In the genomic region with DNA sequence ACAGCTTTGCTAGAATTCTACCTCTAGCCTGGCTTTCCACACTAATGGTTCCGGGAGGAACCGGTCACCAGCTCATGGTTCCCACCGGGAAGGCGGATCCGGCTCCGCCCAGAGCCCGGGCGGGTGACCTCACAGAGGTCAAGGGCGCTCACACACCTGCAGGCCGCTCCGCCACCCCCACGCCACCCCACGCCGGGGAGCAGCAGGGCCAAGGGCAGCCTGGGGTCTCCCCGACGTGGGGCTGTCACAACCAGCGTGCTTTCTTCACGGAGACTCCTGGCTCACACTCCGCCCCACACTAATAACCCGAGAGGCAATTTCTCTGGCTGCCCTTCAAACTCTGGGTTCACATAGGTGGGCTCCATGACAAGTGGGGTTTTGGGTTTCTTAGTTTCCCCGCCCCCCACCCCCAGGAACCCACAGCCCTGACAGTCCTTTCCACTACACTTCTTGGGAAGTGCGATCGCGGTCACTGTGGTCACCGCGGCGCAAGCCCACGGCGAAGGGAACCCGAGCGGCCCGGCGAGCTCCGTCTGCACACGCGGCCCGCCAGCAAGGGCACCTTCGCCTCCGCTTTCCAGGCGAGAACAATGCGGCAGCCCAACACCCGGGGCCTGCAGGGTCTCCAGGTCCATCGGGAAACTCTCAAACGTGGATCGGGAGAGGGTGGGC, we compare ENCODE assay signal across 8 mouse cellular contexts. TPM values are rescaled to one million over a fixed set of nuclear protein-coding genes. Genes with fewer than 3 reads are reported as not detected.
A peak's percentile ranks its signal among the peaks of the same experiment; 100 is the strongest.
DNase-seq lines count a peak whose midpoint lies in the region; ATAC-seq and TF ChIP-seq lines count a peak whose summit lies in the region.

No protein-coding gene starts in this region.

- under 1% methylated on average over 45 of the region's 45 CpGs for WGBS in forebrain, embryonic 14.5 days
- WGBS in heart, postnatal 0 days = under 1% methylated on average over 45 of the region's 45 CpGs
- under 1% methylated on average over 45 of the region's 45 CpGs for WGBS in lung, embryonic 14.5 days
- WGBS in olfactory bulb, adult 2 months = under 1% methylated on average over 45 of the region's 45 CpGs

- peaks cover 39% of the 10 kb centered on the region for H3K4me1 ChIP-seq in G1E (ENCODE audit: insufficient read depth, low read depth, low read length)
- H3K4me1 ChIP-seq in forebrain, embryonic 14.5 days (ENCODE audit: control insufficient read depth, insufficient read depth, low read length) = peaks cover 7% of the 10 kb centered on the region
- 0 out of 2 replicates have a peak, but pooled peaks cover 12% of the 10 kb centered on the region for H3K4me1 ChIP-seq in heart, postnatal 0 days (ENCODE audit: control insufficient read depth, insufficient read depth)
- no peaks in the 10 kb centered on the region for H3K4me1 ChIP-seq in lung, embryonic 14.5 days (ENCODE audit: insufficient read depth)
- peaks cover 4% of the 10 kb centered on the region; the same call in 1 of the 2 replicates for H3K4me1 ChIP-seq in olfactory bulb, adult 2 months (ENCODE audit: control insufficient read depth, insufficient read depth, low read length)

- peak overlapping the region; percentile 99 for H3K4me2 ChIP-seq in forebrain, embryonic 14.5 days (ENCODE audit: low read length)
- peak overlapping the region; percentile 83 for H3K4me2 ChIP-seq in heart, postnatal 0 days (ENCODE audit: low read depth, low read length)
- H3K4me2 ChIP-seq in lung, embryonic 14.5 days = peak overlapping the region; percentile 93

- peak overlapping the region; percentile 92 for H3K4me3 ChIP-seq in G1E (ENCODE audit: low read depth, low read length)
- H3K4me3 ChIP-seq in forebrain, embryonic 14.5 days (ENCODE audit: low read depth, low read length) = peak overlapping the region; percentile 70
- peak overlapping the region; percentile 80 for H3K4me3 ChIP-seq in heart, postnatal 0 days (ENCODE audit: low read depth, low read length)
- H3K4me3 ChIP-seq in lung, embryonic 14.5 days (ENCODE audit: low read depth, low read length) = peak overlapping the region; percentile 81
- H3K4me3 ChIP-seq in olfactory bulb, adult 2 months (ENCODE audit: insufficient read depth, low read depth, low read length) = peak overlapping the region; percentile 71

- peak; percentile 38 for TF ChIP-seq EP300 in heart, postnatal 0 days (IDR thresholded peaks at IDR 0.05; ENCODE audit: low read depth)

- DNase-seq in G1E (ENCODE audit: low spot score) = no peak
- peak; percentile 87 for DNase-seq in cerebellum, adult 11-12 months
- DNase-seq in forebrain, embryonic 14.5 days (ENCODE audit: low spot score) = peak; percentile 37
- peak; percentile 68 for DNase-seq in heart, postnatal 0 days (ENCODE audit: low spot score)
- DNase-seq in kidney, postnatal 4 days = peak; percentile 77 to 86
- DNase-seq in lung, embryonic 14.5 days = peak; percentile 69
- DNase-seq in thymus, postnatal 10 days (ENCODE audit: low spot score in 2 of 2) = peak; percentile 61 to 63

- H3K27ac ChIP-seq in forebrain, embryonic 14.5 days (ENCODE audit: low read depth, low read length) = peak overlapping the region; percentile 100
- H3K27ac ChIP-seq in heart, postnatal 0 days (ENCODE audit: low read depth) = peak overlapping the region; percentile 100
- H3K27ac ChIP-seq in lung, embryonic 14.5 days (ENCODE audit: low read depth) = peak overlapping the region; percentile 99
- H3K27ac ChIP-seq in olfactory bulb, adult 2 months (ENCODE audit: insufficient read depth, low read depth, low read length) = peak overlapping the region; percentile 98

- ATAC-seq in G1E (ENCODE audit: extremely low read depth, insufficient number of reproducible peaks, low FRiP score, poor library complexity, severe bottlenecking) = no peak
- ATAC-seq in forebrain, embryonic 14.5 days = peak; percentile 54
- peak; percentile 64 for ATAC-seq in heart, postnatal 0 days (ENCODE audit: insufficient read depth, low read depth)
- peak; percentile 56 for ATAC-seq in lung, embryonic 14.5 days (ENCODE audit: insufficient read depth)

- peak overlapping the region; percentile 92 for H3K9ac ChIP-seq in forebrain, embryonic 14.5 days (ENCODE audit: low read length)
- H3K9ac ChIP-seq in heart, postnatal 0 days (replicated peaks; ENCODE audit: low read depth, low read length) = peak overlapping the region; percentile 85
- peak overlapping the region; percentile 94 for H3K9ac ChIP-seq in lung, embryonic 14.5 days

- H3K27me3 ChIP-seq in G1E (ENCODE audit: insufficient read depth, low read length) = no peaks in the 10 kb centered on the region
- no peaks in the 10 kb centered on the region for H3K27me3 ChIP-seq in forebrain, embryonic 14.5 days (replicated peaks; ENCODE audit: control insufficient read depth, insufficient read depth, low read length)
- no peaks in the 10 kb centered on the region for H3K27me3 ChIP-seq in heart, postnatal 0 days (ENCODE audit: control insufficient read depth, insufficient read depth, low read length)
- H3K27me3 ChIP-seq in lung, embryonic 14.5 days (ENCODE audit: insufficient read depth, low read length) = no peaks in the 10 kb centered on the region

- no peak for TF ChIP-seq CTCF in G1E (IDR thresholded peaks at IDR 0.05; ENCODE audit: low read depth, low read length)
- TF ChIP-seq CTCF in heart, postnatal 0 days (IDR thresholded peaks at IDR 0.05; ENCODE audit: low read depth) = no peak
- no peak for TF ChIP-seq CTCF in lung, embryonic 14.5 days (IDR thresholded peaks at IDR 0.05; ENCODE audit: low read depth)
- TF ChIP-seq CTCF in olfactory bulb, adult 2 months (IDR thresholded peaks at IDR 0.05; ENCODE audit: insufficient read depth, low read depth, low read length) = no peak

- H3K36me3 ChIP-seq in G1E (replicated peaks) = no peaks in the 10 kb centered on the region
- no peaks in the 10 kb centered on the region for H3K36me3 ChIP-seq in forebrain, embryonic 14.5 days (ENCODE audit: control insufficient read depth, insufficient read depth, low read length)
- no peaks in the 10 kb centered on the region for H3K36me3 ChIP-seq in heart, postnatal 0 days (replicated peaks; ENCODE audit: control insufficient read depth, insufficient read depth, low read length)
- H3K36me3 ChIP-seq in lung, embryonic 14.5 days (ENCODE audit: insufficient read depth) = no peaks in the 10 kb centered on the region

- no peaks in the 10 kb centered on the region for H3K9me3 ChIP-seq in G1E (replicated peaks)
- H3K9me3 ChIP-seq in forebrain, embryonic 14.5 days (replicated peaks; ENCODE audit: control insufficient read depth, low read length) = no peaks in the 10 kb centered on the region
- no peaks in the 10 kb centered on the region for H3K9me3 ChIP-seq in heart, postnatal 0 days (replicated peaks; ENCODE audit: control insufficient read depth, low read length)
- no peaks in the 10 kb centered on the region for H3K9me3 ChIP-seq in lung, embryonic 14.5 days (ENCODE audit: low read depth, low read length)

- TF ChIP-seq POLR2A in olfactory bulb, adult 2 months (IDR thresholded peaks at IDR 0.05; ENCODE audit: insufficient read depth, low read depth, low read length) = no peak; the same call in 1 of the 2 replicates

RNA-seq across cellular contexts. Expression of a gene that starts 6.8 kb away (rescaled TPM):
- total RNA-seq in G1E (2014; fragmentation: Nextera tagmentation) (100 and 118 TPM in 2 replicates), G1E (2017) (19.2 and 21.4 TPM in 2 replicates)
- 149 and 188 TPM in 2 replicates for polyA plus RNA-seq in G1E (2012)
- 10.7 and 14.0 TPM in 2 replicates for polyA plus RNA-seq in forebrain, embryonic 14.5 days (2014; fragmentation: Nextera tagmentation; extraction: Ambion mirVana)
- total RNA-seq in heart, postnatal 0 days (2014; rRNA removed; ENCODE audit: low replicate concordance) = 2.3 and 5.9 TPM in 2 replicates
- polyA plus RNA-seq in heart, postnatal 0 days (2015; fragmentation: Nextera tagmentation; extraction: Ambion mirVana) = 4.3 and 4.9 TPM in 2 replicates
- 15.4 and 15.9 TPM in 2 replicates for polyA plus RNA-seq in lung, embryonic 14.5 days (2014; fragmentation: Nextera tagmentation; extraction: Ambion mirVana)
- 41.7 TPM in 1 of 2 replicates, not detected in the other for polyA plus RNA-seq in olfactory bulb, adult 2 months (2012; ENCODE audit: insufficient read depth, insufficient read length, low replicate concordance, missing spikeins)
